Mouse (Mus musculus): Measurements from ENCODE around the gene Itpripl1. TPM values are rescaled to one million over a fixed set of nuclear protein-coding genes. Genes with fewer than 3 reads are reported as not detected.
"Not testable (repeated sequence)": the region's sequence is repeated elsewhere in the genome, so short reads cannot be mapped to it uniquely, and the experiment has no call there.

Gene Itpripl1
- polyA plus RNA-seq (2012; rRNA removed), result 2.4 and 6.6 TPM in 2 replicates

DNA sequence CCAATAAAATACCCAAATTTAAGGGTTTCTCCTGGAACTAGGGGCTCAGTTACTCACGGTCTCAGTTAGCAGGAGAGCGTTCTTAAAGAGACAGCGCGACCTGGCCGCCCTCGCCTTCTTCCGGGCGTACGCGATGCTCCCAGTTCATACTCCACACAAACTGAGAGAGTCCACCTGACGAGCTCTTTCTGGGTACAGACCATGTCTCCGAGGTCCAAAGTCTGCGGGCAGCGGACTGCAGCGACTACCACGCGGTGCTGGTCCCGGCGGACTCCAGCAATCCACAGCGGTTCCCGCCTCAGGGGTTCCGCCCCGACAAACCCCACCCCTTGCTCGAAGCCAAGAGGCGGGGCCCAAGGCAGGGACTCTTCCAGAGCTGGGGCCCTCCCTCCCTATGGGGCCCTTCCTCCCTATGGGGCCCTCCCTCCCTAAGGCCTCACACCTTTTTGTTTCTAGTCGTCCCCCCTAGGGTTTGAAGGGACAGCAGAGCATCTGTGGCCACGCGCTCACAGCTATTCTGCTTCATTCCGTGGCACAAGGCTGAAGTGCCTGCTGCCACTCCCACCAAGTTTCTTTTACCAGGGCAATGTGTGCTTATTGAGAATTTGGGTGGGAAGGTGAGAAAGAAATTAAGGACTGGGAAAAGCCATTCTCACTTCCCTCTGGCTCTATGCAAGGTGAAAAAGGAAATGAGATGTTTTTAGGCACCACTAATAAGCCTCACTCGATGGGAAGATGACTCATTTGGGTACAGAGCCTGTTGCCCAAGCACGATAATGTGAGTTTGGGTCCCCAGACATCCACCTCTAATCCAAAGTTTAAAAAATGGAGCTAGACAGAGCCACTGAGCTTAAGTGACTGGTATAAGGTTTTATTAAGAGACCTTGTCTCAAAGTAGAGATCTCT is at the start of gene Itpripl1:
TSS of gene Itpripl1 (minus strand) at position 285 of the 906 bp plus-strand sequence.
- WGBS, result 4% methylated on average over 31 of the region's 31 CpGs

DNA sequence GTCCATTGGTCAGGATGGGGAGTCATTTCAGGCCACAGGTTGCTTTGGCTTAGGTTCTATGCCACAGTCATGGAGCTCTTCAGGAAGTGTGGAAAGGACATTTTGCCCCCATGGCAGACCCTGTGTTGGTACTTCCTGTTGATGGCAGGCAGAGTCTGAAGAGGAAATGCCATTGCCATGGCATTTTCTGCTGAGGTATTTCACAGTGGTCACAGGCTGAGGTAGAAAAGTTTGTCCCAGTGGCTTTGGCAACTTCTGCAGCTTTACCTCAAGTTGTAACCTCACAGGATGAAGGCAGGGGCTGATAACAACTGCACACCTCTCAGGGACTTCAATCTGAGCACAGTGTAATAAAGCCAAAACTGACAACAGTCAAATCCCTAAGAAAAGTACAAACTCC is 46.3 kb upstream of the Itpripl1 start:
- TF ChIP-seq CTCF (IDR thresholded peaks at IDR 0.05; ENCODE audit: extremely low read depth, insufficient read length, insufficient replicate concordance, low read depth, low read length), result no peak
- TF ChIP-seq POLR2A (IDR thresholded peaks at IDR 0.05; ENCODE audit: low read depth, low read length), result no peak
- Histone ChIP-seq H3K4me1 (ENCODE audit: control insufficient read depth, insufficient read depth, insufficient read length, low read length) (no peaks in the 10 kb centered on the region), H3K27ac (ENCODE audit: insufficient read depth, low read depth, low read length) (no peak overlapping the region), H3K27me3 (ENCODE audit: control insufficient read depth, insufficient read depth, low read length) (no peaks in the 10 kb centered on the region), H3K4me3 (ENCODE audit: low read depth, low read length) (no peak overlapping the region), H3K36me3 (ENCODE audit: control insufficient read depth, insufficient read depth, low read length) (no peaks in the 10 kb centered on the region)

More for the DNA sequence above, at the start of gene Itpripl1:
- peaks cover 1% of the 10 kb centered on the region; the same call in 1 of the 2 replicates for H3K36me3 ChIP-seq (ENCODE audit: control insufficient read depth, insufficient read depth, low read length)
- peak within 1 kb of the TSS; percentile 71 for H3K4me3 ChIP-seq (ENCODE audit: low read depth, low read length)
- no peaks in the 10 kb centered on the region for H3K27me3 ChIP-seq (ENCODE audit: control insufficient read depth, insufficient read depth, low read length)
- TF ChIP-seq CTCF (IDR thresholded peaks at IDR 0.05; ENCODE audit: extremely low read depth, insufficient read length, insufficient replicate concordance, low read depth, low read length) (no peak), POLR2A (IDR thresholded peaks at IDR 0.05; ENCODE audit: low read depth, low read length) (peak; percentile 38)
- H3K4me1 ChIP-seq (ENCODE audit: control insufficient read depth, insufficient read depth, insufficient read length, low read length), result peaks cover 9% of the 10 kb centered on the region; the same call in 1 of the 2 replicates
- H3K27ac ChIP-seq (ENCODE audit: insufficient read depth, low read depth, low read length), result 0 out of 2 replicates have a peak within 1 kb of the TSS, but pooled peaks have one; percentile 15

DNA sequence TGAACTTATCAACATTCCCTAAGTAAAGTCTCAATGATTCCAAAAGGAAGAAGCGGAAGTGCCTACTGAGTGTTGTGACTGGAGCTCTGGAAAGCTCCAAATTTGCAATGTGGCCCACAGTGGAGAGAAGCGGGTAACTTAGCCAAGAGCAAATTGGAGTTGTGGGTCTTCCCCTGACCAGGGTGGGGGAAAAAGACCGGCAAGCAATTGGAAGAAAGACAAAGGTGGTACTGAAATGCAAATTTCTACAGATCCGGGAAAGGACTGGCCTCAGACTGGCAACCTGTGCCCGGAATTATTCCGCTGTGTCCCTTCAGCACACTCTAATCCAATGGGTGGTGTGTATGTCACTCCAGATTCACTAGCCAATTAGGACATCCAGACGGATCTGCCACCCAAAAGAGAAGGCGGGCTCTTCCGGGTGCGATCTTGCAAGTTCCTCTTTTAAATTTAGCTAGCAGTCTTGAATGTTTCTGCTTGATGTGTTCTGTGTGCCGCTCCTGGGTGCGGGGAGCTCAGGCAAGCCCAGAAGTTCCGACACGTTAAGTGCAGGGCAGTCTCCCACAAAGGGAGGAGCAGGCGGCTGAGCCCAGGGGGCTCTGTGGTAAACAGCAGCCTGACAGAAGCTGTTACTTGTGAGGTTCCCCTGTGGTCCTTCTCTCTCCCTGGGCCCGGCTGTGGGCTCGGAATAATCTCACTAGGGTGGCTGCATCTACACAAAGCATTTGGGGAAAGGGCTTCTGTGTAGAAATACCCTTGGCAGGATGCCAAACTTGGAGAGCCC is 39.5 kb upstream of the Itpripl1 start:
- Histone ChIP-seq H3K27ac (ENCODE audit: insufficient read depth, low read depth, low read length) (peak overlapping the region; percentile 54), H3K4me3 (ENCODE audit: low read depth, low read length) (peak overlapping the region; percentile 87), H3K4me1 (ENCODE audit: control insufficient read depth, insufficient read depth, insufficient read length, low read length) (no peaks in the 10 kb centered on the region), H3K36me3 (ENCODE audit: control insufficient read depth, insufficient read depth, low read length) (no peaks in the 10 kb centered on the region), H3K27me3 (ENCODE audit: control insufficient read depth, insufficient read depth, low read length) (no peaks in the 10 kb centered on the region)
- TF ChIP-seq POLR2A (IDR thresholded peaks at IDR 0.05; ENCODE audit: low read depth, low read length) (peak; percentile 41; the same call in 1 of the 2 replicates), CTCF (IDR thresholded peaks at IDR 0.05; ENCODE audit: extremely low read depth, insufficient read length, insufficient replicate concordance, low read depth, low read length) (no peak)
- WGBS, result 3% methylated on average over 17 of the region's 17 CpGs

- H3K27me3 ChIP-seq (ENCODE audit: control insufficient read depth, insufficient read depth, low read length); H3K27ac ChIP-seq (ENCODE audit: insufficient read depth, low read depth, low read length); H3K4me1 ChIP-seq (ENCODE audit: control insufficient read depth, insufficient read depth, insufficient read length, low read length); H3K36me3 ChIP-seq (ENCODE audit: control insufficient read depth, insufficient read depth, low read length); H3K4me3 ChIP-seq (ENCODE audit: low read depth, low read length): not testable (repeated sequence)
- 6% methylated on average over 1 of the region's 1 CpGs for WGBS
Measured at GRCm38 (mm10) chr2:127166261-127166660, 23.0 kb upstream of the Itpripl1 start.

DNA sequence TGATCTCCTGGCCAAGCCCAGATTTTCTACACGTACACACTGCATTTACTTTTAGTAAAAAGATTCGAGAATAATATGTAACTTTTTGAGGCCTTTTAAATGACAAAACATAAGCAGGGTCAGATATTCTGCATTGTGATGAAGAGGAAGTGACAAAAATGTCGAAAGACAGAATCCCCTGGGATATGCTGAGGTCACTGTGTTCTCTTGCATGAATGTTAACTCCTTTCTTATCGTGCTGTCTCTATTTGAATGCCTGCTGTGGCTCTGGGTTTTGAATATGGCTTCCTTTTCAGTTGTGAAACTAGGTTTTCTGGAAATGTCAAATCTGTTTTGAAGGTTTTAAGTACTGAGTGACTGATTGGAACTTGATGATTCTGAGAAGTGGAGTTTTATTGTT is 22.4 kb upstream of the Itpripl1 start:
- H3K36me3 ChIP-seq (ENCODE audit: control insufficient read depth, insufficient read depth, low read length), result no peaks in the 10 kb centered on the region
- no peak for TF ChIP-seq POLR2A (IDR thresholded peaks at IDR 0.05; ENCODE audit: low read depth, low read length)
- no peak for TF ChIP-seq CTCF (IDR thresholded peaks at IDR 0.05; ENCODE audit: extremely low read depth, insufficient read length, insufficient replicate concordance, low read depth, low read length)
- no peak overlapping the region for H3K4me3 ChIP-seq (ENCODE audit: low read depth, low read length)
- no peaks in the 10 kb centered on the region for H3K4me1 ChIP-seq (ENCODE audit: control insufficient read depth, insufficient read depth, insufficient read length, low read length)
- H3K27me3 ChIP-seq (ENCODE audit: control insufficient read depth, insufficient read depth, low read length), result no peaks in the 10 kb centered on the region
- no peak overlapping the region for H3K27ac ChIP-seq (ENCODE audit: insufficient read depth, low read depth, low read length)
- 56% methylated on average over 4 of the region's 4 CpGs for WGBS

DNA sequence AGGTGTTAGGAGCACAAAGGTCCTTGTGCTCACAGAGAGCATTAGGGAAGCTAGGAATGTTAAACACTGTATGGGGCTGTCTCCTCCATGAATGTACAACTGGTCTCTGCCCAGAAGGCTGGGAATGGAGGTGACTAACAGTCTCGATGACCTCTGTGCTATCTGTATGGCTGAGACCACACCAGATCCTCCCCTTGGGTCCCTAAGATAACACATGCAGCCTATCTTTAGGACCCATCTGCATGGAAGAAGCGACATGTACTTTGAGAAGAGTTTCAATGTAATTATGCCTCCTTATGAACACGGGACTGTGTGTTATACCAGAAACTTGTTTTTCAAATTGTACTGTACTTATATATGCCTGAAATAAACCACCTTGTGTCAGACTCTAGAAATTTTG is 2.5 kb upstream of the Itpripl1 start:
- 77% methylated on average over 3 of the region's 3 CpGs for WGBS
- no peak overlapping the region for H3K4me3 ChIP-seq (ENCODE audit: low read depth, low read length)
- peaks cover 9% of the 10 kb centered on the region; the same call in 1 of the 2 replicates for H3K4me1 ChIP-seq (ENCODE audit: control insufficient read depth, insufficient read depth, insufficient read length, low read length)
- H3K36me3 ChIP-seq (ENCODE audit: control insufficient read depth, insufficient read depth, low read length), result no peaks in the 10 kb centered on the region; the same call in 1 of the 2 replicates
- H3K27me3 ChIP-seq (ENCODE audit: control insufficient read depth, insufficient read depth, low read length), result no peaks in the 10 kb centered on the region
- H3K27ac ChIP-seq (ENCODE audit: insufficient read depth, low read depth, low read length), result no peak overlapping the region
- no peak for TF ChIP-seq POLR2A (IDR thresholded peaks at IDR 0.05; ENCODE audit: low read depth, low read length)
- TF ChIP-seq CTCF (IDR thresholded peaks at IDR 0.05; ENCODE audit: extremely low read depth, insufficient read length, insufficient replicate concordance, low read depth, low read length), result no peak
